29 mouse cellular contexts compared by ENCODE assay signal in the genomic region with DNA sequence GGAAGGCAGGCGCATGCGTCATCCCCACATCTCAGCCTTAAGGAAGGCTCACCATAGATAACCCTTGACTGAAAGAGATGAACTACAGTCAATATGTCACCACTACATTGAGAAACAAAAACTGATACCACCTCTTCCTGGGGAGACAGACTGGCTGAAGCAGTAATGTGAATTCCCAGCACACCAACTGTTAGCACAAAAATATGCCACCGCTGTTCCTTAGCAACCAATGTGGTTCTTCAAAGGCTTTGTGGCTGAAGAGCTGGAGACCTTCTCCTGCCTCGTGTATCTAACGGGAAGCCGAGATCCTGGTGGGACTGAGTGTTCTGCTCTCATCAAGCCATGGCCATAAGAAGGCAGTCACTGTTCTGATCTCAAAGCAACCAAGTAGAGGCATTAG.
A peak's percentile ranks its signal among the peaks of the same experiment; 100 is the strongest.
DNase-seq lines count a peak whose midpoint lies in the region; ATAC-seq and TF ChIP-seq lines count a peak whose summit lies in the region.
"Had no signal": no experiment of that assay in that cellular context is flagged by ENCODE, and none has a peak within 500 bp of the region (broad histone marks: within the 10 kb centered on the region; RNA-seq: fewer than 3 reads in every experiment).

No protein-coding gene starts in this region.

- H3K4me1 ChIP-seq in forebrain, postnatal 0 days (ENCODE audit: insufficient read depth), result peaks cover 8% of the 10 kb centered on the region; the same call in 1 of the 2 replicates
- no peaks in the 10 kb centered on the region for H3K4me1 ChIP-seq in forebrain, embryonic 11.5 days (replicated peaks; ENCODE audit: control insufficient read depth, insufficient read depth, low read length)
- peaks cover 36% of the 10 kb centered on the region for H3K4me1 ChIP-seq in heart, embryonic 10.5 days
- H3K4me1 ChIP-seq in limb, embryonic 12.5 days (replicated peaks), result peaks cover 5% of the 10 kb centered on the region
- 0 out of 2 replicates have a peak, but pooled peaks cover 4% of the 10 kb centered on the region for H3K4me1 ChIP-seq in limb, embryonic 10.5 days
- H3K4me1 ChIP-seq: embryonic facial prominence, embryonic 13.5 days; embryonic facial prominence, embryonic 15.5 days; forebrain, embryonic 10.5 days had no signal

- H3K27ac ChIP-seq in forebrain, postnatal 0 days (ENCODE audit: low read depth, low read length), result no peak overlapping the region
- no peak overlapping the region for H3K27ac ChIP-seq in forebrain, embryonic 11.5 days (ENCODE audit: low read depth, low read length)
- peak overlapping the region; percentile 42; the same call in 1 of the 2 replicates for H3K27ac ChIP-seq in heart, embryonic 10.5 days
- H3K27ac ChIP-seq in limb, embryonic 12.5 days, result 0 out of 2 replicates have a peak overlapping the region, but pooled peaks have one; percentile 29
- no peak overlapping the region for H3K27ac ChIP-seq in limb, embryonic 10.5 days
- H3K27ac ChIP-seq: embryonic facial prominence, embryonic 13.5 days; embryonic facial prominence, embryonic 15.5 days; forebrain, embryonic 10.5 days; forebrain, embryonic 13.5 days; forebrain, embryonic 15.5 days had no signal

- no peaks in the 10 kb centered on the region for H3K36me3 ChIP-seq in forebrain, postnatal 0 days (ENCODE audit: insufficient read depth)
- H3K36me3 ChIP-seq in forebrain, embryonic 11.5 days (ENCODE audit: control insufficient read depth, insufficient read depth, low read length), result no peaks in the 10 kb centered on the region
- H3K36me3 ChIP-seq in heart, embryonic 10.5 days, result peaks cover 18% of the 10 kb centered on the region; the same call in 1 of the 2 replicates
- no peaks in the 10 kb centered on the region for H3K36me3 ChIP-seq in limb, embryonic 12.5 days
- no peaks in the 10 kb centered on the region for H3K36me3 ChIP-seq in limb, embryonic 10.5 days
- H3K36me3 ChIP-seq: embryonic facial prominence, embryonic 13.5 days; embryonic facial prominence, embryonic 15.5 days; forebrain, embryonic 10.5 days; forebrain, embryonic 15.5 days; G1E had no signal

- H3K9me3 ChIP-seq in forebrain, postnatal 0 days (ENCODE audit: low read length), result no peaks in the 10 kb centered on the region
- H3K9me3 ChIP-seq in forebrain, embryonic 11.5 days (ENCODE audit: control insufficient read depth, low read length), result no peaks in the 10 kb centered on the region; the same call in 1 of the 2 replicates
- no peaks in the 10 kb centered on the region for H3K9me3 ChIP-seq in heart, embryonic 10.5 days
- no peaks in the 10 kb centered on the region for H3K9me3 ChIP-seq in limb, embryonic 12.5 days
- no peaks in the 10 kb centered on the region for H3K9me3 ChIP-seq in limb, embryonic 10.5 days (replicated peaks)
- H3K9me3 ChIP-seq: embryonic facial prominence, embryonic 13.5 days; embryonic facial prominence, embryonic 15.5 days; forebrain, embryonic 10.5 days; forebrain, embryonic 13.5 days; forebrain, embryonic 15.5 days had no signal

- TF ChIP-seq CTCF in forebrain, postnatal 0 days (IDR thresholded peaks at IDR 0.05; ENCODE audit: low read depth), result no peak

- H3K27me3 ChIP-seq in forebrain, postnatal 0 days (ENCODE audit: insufficient read depth, low read length), result no peaks in the 10 kb centered on the region
- no peaks in the 10 kb centered on the region for H3K27me3 ChIP-seq in forebrain, embryonic 11.5 days (ENCODE audit: control insufficient read depth, insufficient read depth, low read length)
- no peaks in the 10 kb centered on the region for H3K27me3 ChIP-seq in heart, embryonic 10.5 days (ENCODE audit: insufficient read depth, poor library complexity, severe bottlenecking)
- no peaks in the 10 kb centered on the region for H3K27me3 ChIP-seq in limb, embryonic 12.5 days
- no peaks in the 10 kb centered on the region for H3K27me3 ChIP-seq in limb, embryonic 10.5 days (ENCODE audit: low read depth, poor library complexity, severe bottlenecking)
- H3K27me3 ChIP-seq: embryonic facial prominence, embryonic 13.5 days; embryonic facial prominence, embryonic 15.5 days; forebrain, embryonic 13.5 days; forebrain, embryonic 15.5 days had no signal

- H3K4me3 ChIP-seq in forebrain, postnatal 0 days (ENCODE audit: low read depth, low read length), result no peak overlapping the region
- no peak overlapping the region for H3K4me3 ChIP-seq in forebrain, embryonic 11.5 days (ENCODE audit: low read depth, low read length)
- H3K4me3 ChIP-seq in heart, embryonic 10.5 days, result no peak overlapping the region
- no peak overlapping the region for H3K4me3 ChIP-seq in limb, embryonic 12.5 days (replicated peaks)
- H3K4me3 ChIP-seq in limb, embryonic 10.5 days, result no peak overlapping the region
- H3K4me3 ChIP-seq: embryonic facial prominence, embryonic 13.5 days; embryonic facial prominence, embryonic 15.5 days; erythroblast, embryonic 14.5 days; forebrain, embryonic 10.5 days; forebrain, embryonic 13.5 days; forebrain, embryonic 15.5 days had no signal

- no peak for DNase-seq in forebrain, postnatal 0 days
- DNase-seq in forebrain, embryonic 11.5 days (ENCODE audit: low spot score), result no peak
- DNase-seq in heart, embryonic 10.5 days (ENCODE audit: low spot score), result no peak
- DNase-seq in heart, adult 9 months (ENCODE audit: low spot score in 2 of 2), result no peak
- no peak for DNase-seq in limb, embryonic 10.5 days (ENCODE audit: low spot score)
- DNase-seq in brain, adult 2 months (ENCODE audit: low read depth, low spot score), result peak; percentile 60
- DNase-seq in urinary bladder, postnatal 10 days (ENCODE audit: low spot score), result no peak
- DNase-seq: adrenal gland, adult 8-10 months; adrenal gland, postnatal 14 days; adrenal gland, postnatal 36 days; B cell, adult 2 months; cerebellum, adult 11 months; cerebellum, adult 18-20 months; cerebellum, adult 8-10 months; cerebellum, adult 9-11 months; cerebellum, postnatal 14 days; cerebellum, postnatal 36 days; embryo, embryonic 11 days had no signal

- WGBS in forebrain, postnatal 0 days, result 80% methylated on average over 6 of the region's 6 CpGs
- 91% methylated on average over 6 of the region's 6 CpGs for WGBS in forebrain, embryonic 11.5 days
- WGBS in heart, embryonic 10.5 days, result 65% methylated on average over 6 of the region's 6 CpGs
- WGBS in limb, embryonic 12.5 days, result 85% methylated on average over 6 of the region's 6 CpGs
- WGBS in limb, embryonic 10.5 days, result 89% methylated on average over 6 of the region's 6 CpGs

- no peak overlapping the region for H3K9ac ChIP-seq in forebrain, postnatal 0 days
- no peak overlapping the region for H3K9ac ChIP-seq in forebrain, embryonic 11.5 days (ENCODE audit: low read length)
- no peak overlapping the region for H3K9ac ChIP-seq in limb, embryonic 12.5 days (replicated peaks)
- H3K9ac ChIP-seq: embryonic facial prominence, embryonic 13.5 days; embryonic facial prominence, embryonic 15.5 days; forebrain, embryonic 13.5 days; forebrain, embryonic 15.5 days had no signal

- ATAC-seq in forebrain, postnatal 0 days, result 0 out of 2 replicates have a peak, but pooled peaks have one; percentile 10
- ATAC-seq in forebrain, embryonic 11.5 days (replicated peaks; ENCODE audit: low FRiP score), result no peak
- no peak for ATAC-seq in limb, embryonic 12.5 days (ENCODE audit: insufficient number of reproducible peaks, insufficient read depth, low FRiP score, low TSS enrichment, low read depth)
- ATAC-seq: activated CD4-positive, CD25-positive, alpha-beta regulatory T cell, adult 4 months; CD4-positive, CD25-positive, alpha-beta regulatory T cell, adult 4 months; forebrain, embryonic 13.5 days; forebrain, embryonic 15.5 days; Patski had no signal

- H3K4me2 ChIP-seq in forebrain, postnatal 0 days (ENCODE audit: low read depth), result no peak overlapping the region
- no peak overlapping the region for H3K4me2 ChIP-seq in forebrain, embryonic 11.5 days (ENCODE audit: low read depth, low read length, severe bottlenecking)
- H3K4me2 ChIP-seq in limb, embryonic 12.5 days, result no peak overlapping the region
- H3K4me2 ChIP-seq: embryonic facial prominence, embryonic 13.5 days; embryonic facial prominence, embryonic 15.5 days; forebrain, embryonic 13.5 days; forebrain, embryonic 15.5 days had no signal

Comparison
In these comparisons a context has a peak if more than half of its experiments do, and no peak if none do; other contexts are left out.
1. H3K27ac ChIP-seq: peak in heart, embryonic 10.5 days (single experiment) and limb, embryonic 12.5 days (single experiment); none in forebrain, postnatal 0 days (single experiment), forebrain, embryonic 11.5 days (single experiment) and limb, embryonic 10.5 days (single experiment).